Mouse (Mus musculus) lung, adult 2 months (tissue): Measurements from ENCODE around the gene Cdc14a.

Source experiments
- CTCF ChIP-seq: fragments of 200-500 bp; IDR thresholded peaks from 2 replicates; pipeline ENCODE4 v1.5.1; 2011; ENCODE audit warnings: mild to moderate bottlenecking, low read length, control low read depth; ENCODE audit not compliant: insufficient read depth
- POLR2A ChIP-seq: fragments of 200-500 bp; IDR thresholded peaks from 2 replicates; pipeline ENCODE4 v1.6.1; 2011; ENCODE audit warnings: low read depth, mild to moderate bottlenecking, control low read depth, low read length, borderline replicate concordance; ENCODE audit errors: extremely low read depth

GRCm38 (mm10) chr3:116298003-116298402 is 125.8 kb downstream of the Cdc14a start:
- TF ChIP-seq POLR2A (no peak), CTCF (no peak)
